Mouse (Mus musculus) ES-Bruce4 (cell line): ENCODE results near the gene Pkp4. TPM values are rescaled to one million over a fixed set of nuclear protein-coding genes. Genes with fewer than 3 reads are reported as not detected.
"Not testable (repeated sequence)": the region's sequence is repeated elsewhere in the genome, so short reads cannot be mapped to it uniquely, and the experiment has no call there.

Experiments
- H3K27ac ChIP-seq: 2 replicates; pipeline ENCODE4 v1.5.1; 2012; ENCODE audit warnings: low read length, inconsistent platforms; ENCODE audit not compliant: insufficient read depth
- H3K27me3 ChIP-seq: 2 replicates; pipeline ENCODE4 v1.6.1; 2012; ENCODE audit warnings: mild to moderate bottlenecking, low read length, inconsistent platforms; ENCODE audit not compliant: control insufficient read depth, poor library complexity, insufficient read depth, severe bottlenecking
- H3K36me3 ChIP-seq: 2 replicates; pipeline ENCODE4 v1.6.1; 2012; ENCODE audit warnings: inconsistent platforms, mild to moderate bottlenecking, low read length, moderate library complexity; ENCODE audit not compliant: control insufficient read depth, poor library complexity, insufficient read depth, severe bottlenecking
- H3K4me1 ChIP-seq: one replicate; pipeline ENCODE4 v1.8.1; 2011; ENCODE audit warnings: low read length; ENCODE audit not compliant: control insufficient read depth, insufficient read depth
- H3K4me3 ChIP-seq: 2 replicates; pipeline ENCODE4 v1.5.1; 2011; ENCODE audit warnings: low read depth, mild to moderate bottlenecking, low read length
- H3K9ac ChIP-seq: 2 replicates; pipeline ENCODE4 v1.6.1; 2012; ENCODE audit warnings: low read depth, mild to moderate bottlenecking, inconsistent platforms; ENCODE audit not compliant: poor library complexity, severe bottlenecking
- H3K9me3 ChIP-seq: replicated peaks from 2 replicates; pipeline ENCODE4 v1.6.1; 2012; ENCODE audit warnings: mild to moderate bottlenecking, low read length, inconsistent platforms; ENCODE audit not compliant: control insufficient read depth, poor library complexity, insufficient read depth, severe bottlenecking
- CTCF ChIP-seq: IDR thresholded peaks from one replicate; pipeline ENCODE4 v1.8.1; 2011; ENCODE audit warnings: low read depth, low read length
- EP300 ChIP-seq: IDR thresholded peaks from 2 replicates; pipeline ENCODE4 v1.6.1; 2011; ENCODE audit warnings: low read depth, low read length; ENCODE audit not compliant: insufficient read depth
- POLR2A ChIP-seq: IDR thresholded peaks from one replicate; pipeline ENCODE4 v1.8.1; 2011; ENCODE audit warnings: low read length; ENCODE audit not compliant: insufficient read depth
- polyA plus RNA-seq: library from polyadenylated mRNA; stranded (reverse); fragments of >200 nt; gene quantifications from 2 replicates; pipeline ENCODE4 v1.2.4, GENCODE M21; 2011; ENCODE audit warnings: low read depth; ENCODE audit not compliant: missing spikeins, insufficient read depth, insufficient read length

Gene Pkp4
- polyA plus RNA-seq, 1 experiment, result 82.1 TPM

- Histone ChIP-seq H3K4me1 (peaks cover under 1% of the 10 kb centered on the region), H3K27me3 (no peaks in the 10 kb centered on the region), H3K9ac (0 out of 2 replicates have a peak overlapping the region, but pooled peaks have one; percentile 7), H3K27ac (0 out of 2 replicates have a peak overlapping the region, but pooled peaks have one; percentile 9), H3K4me3 (peak overlapping the region; percentile 34), H3K9me3 (peaks cover 24% of the 10 kb centered on the region), H3K36me3 (no peaks in the 10 kb centered on the region)
- TF ChIP-seq CTCF (no peak), EP300 (no peak), POLR2A (no peak)
Observed at GRCm38 (mm10) chr2:59383231-59383630, 222.6 kb downstream of the Pkp4 start.

- no peaks in the 10 kb centered on the region for H3K36me3 ChIP-seq
- H3K9me3 ChIP-seq, result peaks cover 32% of the 10 kb centered on the region
- no peaks in the 10 kb centered on the region for H3K27me3 ChIP-seq
- H3K4me1 ChIP-seq, result no peaks in the 10 kb centered on the region
- H3K4me3 ChIP-seq, result no peak overlapping the region
- 0 out of 2 replicates have a peak overlapping the region, but pooled peaks have one; percentile 1 for H3K9ac ChIP-seq
- TF ChIP-seq POLR2A (no peak), EP300 (no peak), CTCF (no peak)
- H3K27ac ChIP-seq, result peak overlapping the region; percentile 84
Observed at GRCm38 (mm10) chr2:59383852-59384776, 223.5 kb downstream of the Pkp4 start.

GRCm38 (mm10) chr2:59385211-59385935 lies 224.7 kb downstream of the Pkp4 start:
- no peak overlapping the region for H3K9ac ChIP-seq
- H3K27ac ChIP-seq, result peak overlapping the region; percentile 93

GRCm38 (mm10) chr2:59389971-59390370 lies 229.3 kb downstream of the Pkp4 start:
- H3K4me3 ChIP-seq, result no peak overlapping the region
- no peaks in the 10 kb centered on the region for H3K27me3 ChIP-seq
- H3K27ac ChIP-seq, result no peak overlapping the region
- peaks cover 33% of the 10 kb centered on the region for H3K9me3 ChIP-seq
- TF ChIP-seq EP300 (no peak), POLR2A (no peak), CTCF (no peak)
- H3K9ac ChIP-seq, result no peak overlapping the region
- no peaks in the 10 kb centered on the region for H3K4me1 ChIP-seq
- H3K36me3 ChIP-seq, result no peaks in the 10 kb centered on the region

More at GRCm38 (mm10) chr2:59385211-59385935, 224.7 kb downstream of the Pkp4 start:
- Histone ChIP-seq H3K9me3 (peaks cover 29% of the 10 kb centered on the region), H3K4me1 (no peaks in the 10 kb centered on the region), H3K4me3 (no peak overlapping the region), H3K27me3 (no peaks in the 10 kb centered on the region), H3K36me3 (no peaks in the 10 kb centered on the region)
- TF ChIP-seq CTCF (no peak), EP300 (peak; percentile 87)

- no peaks in the 10 kb centered on the region for H3K27me3 ChIP-seq
- no peak overlapping the region for H3K9ac ChIP-seq
- no peaks in the 10 kb centered on the region for H3K4me1 ChIP-seq
- TF ChIP-seq POLR2A, result no peak
- no peak for TF ChIP-seq CTCF
- TF ChIP-seq EP300, result no peak
- H3K9me3 ChIP-seq, result peaks cover 18% of the 10 kb centered on the region
- no peak overlapping the region for H3K27ac ChIP-seq
- no peaks in the 10 kb centered on the region for H3K36me3 ChIP-seq
- no peak overlapping the region for H3K4me3 ChIP-seq
Observed at GRCm38 (mm10) chr2:59393177-59393576, 232.5 kb downstream of the Pkp4 start.

GRCm38 (mm10) chr2:59394651-59395050 lies 234.0 kb downstream of the Pkp4 start:
- Histone ChIP-seq H3K36me3 (no peaks in the 10 kb centered on the region), H3K27me3 (no peaks in the 10 kb centered on the region), H3K4me1 (no peaks in the 10 kb centered on the region), H3K4me3 (no peak overlapping the region), H3K9me3 (peaks cover 10% of the 10 kb centered on the region), H3K27ac (no peak overlapping the region), H3K9ac (no peak overlapping the region)
- TF ChIP-seq CTCF (no peak), POLR2A (no peak), EP300 (no peak)

GRCm38 (mm10) chr2:59395160-59395650 lies 234.6 kb downstream of the Pkp4 start:
- not testable (repeated sequence) for H3K4me1 ChIP-seq, H3K27me3 ChIP-seq, H3K4me3 ChIP-seq, H3K9me3 ChIP-seq, H3K36me3 ChIP-seq, H3K9ac ChIP-seq
- peak overlapping the region; percentile 28; the same call in 1 of the 2 replicates for H3K27ac ChIP-seq
